ENCODE assay signal across 17 mouse cellular contexts in the genomic region with DNA sequence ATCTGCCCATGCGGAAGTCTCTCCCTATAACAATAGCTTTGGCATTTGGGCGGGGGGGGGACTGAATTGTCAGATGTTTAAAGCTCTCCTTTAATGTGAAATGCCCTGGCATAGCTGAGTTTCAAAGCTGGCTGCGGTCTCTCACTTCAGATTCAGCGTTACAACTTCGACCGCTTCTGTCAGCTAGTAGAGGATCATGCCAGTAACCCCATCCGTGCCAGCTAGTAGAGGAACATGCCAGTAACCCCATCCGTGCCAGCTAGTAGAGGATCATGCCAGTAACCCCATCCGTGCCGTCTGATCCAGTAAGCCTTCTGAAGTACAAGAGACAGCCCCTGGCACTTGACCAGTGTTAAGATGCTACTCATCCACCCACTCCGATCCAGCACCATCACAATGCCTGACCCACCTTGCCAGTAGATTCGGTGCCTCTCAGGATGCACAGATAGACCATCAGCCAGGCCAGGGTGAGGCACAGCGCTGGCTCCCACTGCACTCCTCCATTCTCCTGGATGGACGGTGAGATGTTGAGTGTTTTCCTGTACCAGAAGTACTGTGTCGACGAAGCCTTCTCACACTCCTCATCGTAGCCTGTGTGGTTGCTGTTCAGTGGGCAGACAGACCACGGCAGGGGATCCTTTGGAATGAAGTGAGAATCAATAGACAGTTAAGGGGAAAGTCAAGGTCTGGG. TPM values are rescaled to one million over a fixed set of nuclear protein-coding genes. Genes with fewer than 3 reads are reported as not detected.
"Had no signal": no experiment of that assay in that cellular context is flagged by ENCODE, and none has a peak within 500 bp of the region (broad histone marks: within the 10 kb centered on the region; RNA-seq: fewer than 3 reads in every experiment).

No protein-coding gene starts in this region.

RNA-seq across cellular contexts. Expression of a gene that starts 18.1 kb away (rescaled TPM):
- total RNA-seq: gastrocnemius, adult 2 months; granulocyte monocyte progenitor cell, adult 5-6 weeks; heart, postnatal 36 days had no signal

RNA-seq across cellular contexts. Expression of a gene that starts 18.6 kb away (rescaled TPM):
- total RNA-seq: gastrocnemius, adult 2 months; gastrocnemius, postnatal 25 days; gastrocnemius, postnatal 4 days; granulocyte monocyte progenitor cell, adult 5-6 weeks; heart, adult 2 months; heart, postnatal 14 days; heart, postnatal 36 days; hematopoietic stem cell, adult 5-6 weeks; liver, adult 2 months had no signal
- polyA plus RNA-seq: heart, embryonic 11.5 days; heart, embryonic 13.5 days; heart, embryonic 15.5 days; heart, postnatal 0 days; inflammation-experienced regulatory T-cells, adult 6 months; limb, embryonic 11.5 days; limb, embryonic 13.5 days; liver, adult 2 months had no signal

RNA-seq across cellular contexts. Expression of a gene that starts 27.8 kb away (rescaled TPM):
- total RNA-seq: gastrocnemius, adult 2 months; gastrocnemius, postnatal 10 days; gastrocnemius, postnatal 25 days; gastrocnemius, postnatal 4 days; heart, adult 2 months; heart, postnatal 14 days; heart, postnatal 36 days; liver, adult 2 months had no signal
- polyA plus RNA-seq: liver, adult 2 months had no signal
